Mouse (Mus musculus) spleen, adult 12 weeks (tissue): ENCODE data around the gene Rnf115.
"Not testable (repeated sequence)": the region's sequence is repeated elsewhere in the genome, so short reads cannot be mapped to it uniquely, and the experiment has no call there.

Source experiments
- DNase-seq: peaks from one replicate; pipeline ENCODE4 v3.0.0; 2022; ENCODE audit warnings: low spot score

Gene Rnf115

GRCm38 (mm10) chr3:96727343-96727827 is at the start of gene Rnf115, which contains the start of gene Polr3c:
Rnf115 (plus strand) TSS chr3:96727664.
Polr3c (minus strand) TSS chr3:96727628.
- peak; percentile 94 for DNase-seq

DNA sequence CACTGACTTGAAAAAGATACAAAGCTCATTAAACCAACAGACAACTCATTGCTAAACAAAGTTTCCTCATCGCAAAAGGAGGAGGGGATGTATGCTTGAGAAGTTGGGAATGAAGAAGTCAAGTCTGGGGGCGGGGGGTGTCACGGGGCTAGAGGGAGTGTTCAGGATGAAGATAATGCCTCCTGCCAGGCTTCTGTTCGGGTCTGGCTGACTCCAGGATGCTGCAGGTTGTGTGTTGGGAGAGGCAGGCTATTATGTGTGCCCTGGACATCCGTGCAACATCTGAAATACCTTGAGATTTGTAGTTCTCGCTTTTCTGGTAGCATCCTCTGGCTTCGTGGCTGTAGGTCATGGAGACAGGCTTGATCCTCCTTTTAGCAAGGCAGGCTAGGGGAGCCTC is 49.0 kb upstream of the Rnf115 start:
- no peak for DNase-seq

- DNase-seq = no peak
Measured at GRCm38 (mm10) chr3:96679159-96679674, 48.2 kb upstream of the Rnf115 start.

- DNase-seq = no peak
Measured at GRCm38 (mm10) chr3:96680269-96680956, 47.1 kb upstream of the Rnf115 start.

- DNase-seq = no peak
Measured at GRCm38 (mm10) chr3:96683496-96683895, 44.0 kb upstream of the Rnf115 start.

DNA sequence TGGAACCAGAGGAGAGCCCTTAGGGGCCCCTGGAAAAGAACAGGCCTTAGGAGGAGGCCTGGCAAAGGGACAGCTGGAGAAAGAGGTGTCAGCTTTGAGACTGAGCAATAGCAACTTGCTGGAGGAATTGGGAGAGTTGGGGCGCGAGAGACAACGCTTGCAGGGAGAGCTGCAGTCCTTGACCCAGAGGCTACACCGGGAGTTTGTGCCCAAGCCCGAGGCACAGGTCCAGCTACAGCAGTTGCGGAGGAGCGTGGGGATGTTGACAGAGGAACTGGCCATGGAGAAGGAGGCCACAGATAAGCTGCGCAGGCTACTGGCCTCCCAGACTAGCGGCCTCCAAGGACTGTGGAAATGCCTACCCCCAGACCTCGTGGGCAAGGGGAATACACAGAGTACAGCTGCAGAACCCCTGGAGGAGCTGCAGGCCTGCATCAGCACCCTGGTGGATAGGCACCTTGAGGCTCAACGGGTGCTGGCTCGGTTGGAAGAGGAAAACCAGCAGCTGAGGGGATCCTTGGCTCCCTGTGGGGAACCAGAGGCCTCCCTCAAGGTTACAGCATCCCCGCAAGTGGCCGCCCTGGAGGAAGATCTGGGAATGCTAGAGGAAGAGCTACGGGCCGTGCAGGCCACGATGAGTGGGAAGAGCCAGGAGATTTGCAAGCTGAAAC is 43.2 kb upstream of the Rnf115 start:
- no peak for DNase-seq

- no peak for DNase-seq
Measured at GRCm38 (mm10) chr3:96684822-96685156, 42.7 kb upstream of the Rnf115 start.

GRCm38 (mm10) chr3:96686057-96686456 is 41.4 kb upstream of the Rnf115 start:
- DNase-seq = not testable (repeated sequence)

DNA sequence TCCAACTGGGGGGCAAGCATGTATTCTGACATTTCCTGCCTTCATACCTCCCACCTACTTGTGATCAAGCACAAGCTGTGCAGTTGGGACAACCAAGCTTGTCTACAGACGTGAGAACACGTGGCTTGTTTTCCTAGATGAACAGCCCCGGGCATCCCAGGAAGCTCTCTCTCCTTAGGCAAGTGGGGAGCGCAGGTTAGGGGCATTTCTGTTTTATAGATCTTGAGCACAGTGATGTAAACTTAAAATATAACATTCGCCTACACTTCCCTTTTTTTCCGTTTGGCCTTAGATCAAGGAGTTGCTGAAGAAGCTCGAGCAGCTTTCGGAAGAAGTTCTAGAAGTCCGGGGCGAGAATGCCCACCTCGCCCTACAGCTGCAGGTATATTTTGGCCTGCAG is 38.6 kb upstream of the Rnf115 start:
- DNase-seq = no peak

- DNase-seq = no peak
Measured at GRCm38 (mm10) chr3:96690298-96690697, 37.2 kb upstream of the Rnf115 start.

GRCm38 (mm10) chr3:96692506-96692905 is 35.0 kb upstream of the Rnf115 start:
- no peak for DNase-seq

GRCm38 (mm10) chr3:96693579-96693978 is 33.9 kb upstream of the Rnf115 start:
- DNase-seq = no peak

DNA sequence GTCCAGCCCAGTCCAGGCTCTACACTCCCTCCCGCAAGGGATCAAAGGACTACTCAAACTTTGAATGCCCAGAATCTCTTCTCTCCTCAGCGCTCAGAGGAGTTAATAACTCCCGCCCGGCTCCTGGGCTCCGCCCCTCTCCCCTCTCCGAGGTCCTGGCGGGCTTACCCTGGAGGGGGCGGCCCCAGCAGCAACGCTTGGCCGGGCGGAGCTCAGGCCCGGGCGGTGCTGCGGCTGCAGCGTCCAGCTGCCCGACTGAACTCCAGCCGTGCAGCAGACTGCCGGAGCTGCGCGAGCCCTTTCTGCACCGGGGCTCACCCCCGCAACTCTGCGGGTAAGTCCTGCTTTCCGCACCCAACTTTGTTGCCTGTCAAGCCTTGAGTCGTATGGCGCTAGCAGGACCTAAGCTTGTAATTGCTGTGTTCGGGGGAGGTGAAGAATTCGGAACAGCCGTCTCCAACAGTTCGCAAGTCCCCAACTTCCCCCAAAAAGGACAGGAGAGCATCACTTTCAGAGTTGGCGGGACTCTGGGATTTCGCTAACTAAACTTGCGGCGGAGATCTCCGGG is 31.2 kb upstream of the Rnf115 start, which contains the start of gene Pias3:
TSS of gene Pias3 (plus strand) at position 187 of the 568 bp plus-strand sequence.
- DNase-seq = peak; percentile 65

- DNase-seq = peak; percentile 84
Measured at GRCm38 (mm10) chr3:96696766-96697732, 30.4 kb upstream of the Rnf115 start.

DNA sequence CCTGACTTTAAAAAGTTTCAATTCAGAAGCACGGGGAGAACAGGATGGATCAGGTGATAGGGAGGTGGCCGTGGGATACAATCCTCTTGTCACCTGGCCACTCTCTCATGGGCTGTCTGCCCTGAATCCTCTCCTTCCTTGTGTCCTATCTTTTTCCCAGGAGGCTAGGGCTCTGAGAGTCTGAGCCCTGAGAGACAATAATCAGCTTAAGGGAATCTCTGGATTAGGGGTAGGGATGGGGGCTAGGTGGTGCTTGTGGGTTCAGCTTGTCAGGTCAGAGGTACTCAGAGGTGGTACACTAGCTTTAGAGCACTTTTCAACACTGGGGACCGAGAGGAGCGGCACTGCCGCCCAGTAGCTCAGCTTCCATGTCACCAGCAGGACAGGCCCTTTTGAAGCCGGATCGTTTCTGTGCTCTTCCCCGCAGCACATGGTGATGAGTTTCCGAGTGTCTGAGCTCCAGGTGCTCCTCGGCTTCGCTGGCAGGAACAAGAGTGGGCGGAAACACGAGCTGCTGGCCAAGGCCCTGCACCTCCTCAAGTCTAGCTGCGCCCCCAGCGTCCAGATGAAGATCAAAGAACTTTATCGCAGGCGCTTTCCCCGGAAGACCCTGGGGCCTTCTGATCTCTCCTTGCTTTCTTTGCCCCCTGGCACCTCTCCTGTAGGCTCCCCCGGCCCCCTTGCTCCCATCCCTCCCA is 28.3 kb upstream of the Rnf115 start:
- DNase-seq = no peak

DNA sequence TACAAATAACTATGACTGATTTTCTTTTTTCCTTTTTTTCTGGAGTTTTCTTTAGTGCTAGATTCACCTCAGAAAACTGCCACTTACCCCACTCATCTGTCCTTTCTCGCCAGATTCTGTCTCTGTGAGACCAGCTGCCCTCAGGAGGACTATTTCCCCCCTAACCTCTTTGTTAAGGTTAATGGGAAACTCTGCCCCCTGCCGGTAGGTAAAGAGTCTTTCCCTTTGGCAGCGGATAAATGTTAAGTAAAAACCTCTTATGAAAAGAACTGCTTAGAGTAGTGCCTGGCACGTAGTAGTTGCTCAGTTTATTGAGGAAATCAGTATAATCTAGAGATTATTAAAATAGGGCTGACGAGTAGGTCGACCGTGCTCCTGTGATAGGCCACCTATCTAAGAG is 27.1 kb upstream of the Rnf115 start:
- DNase-seq = no peak

- no peak for DNase-seq
Measured at GRCm38 (mm10) chr3:96701003-96701402, 26.5 kb upstream of the Rnf115 start.

GRCm38 (mm10) chr3:96704778-96705177 is 22.7 kb upstream of the Rnf115 start:
- no peak for DNase-seq

GRCm38 (mm10) chr3:96706217-96706616 is 21.2 kb upstream of the Rnf115 start:
- no peak for DNase-seq

DNA sequence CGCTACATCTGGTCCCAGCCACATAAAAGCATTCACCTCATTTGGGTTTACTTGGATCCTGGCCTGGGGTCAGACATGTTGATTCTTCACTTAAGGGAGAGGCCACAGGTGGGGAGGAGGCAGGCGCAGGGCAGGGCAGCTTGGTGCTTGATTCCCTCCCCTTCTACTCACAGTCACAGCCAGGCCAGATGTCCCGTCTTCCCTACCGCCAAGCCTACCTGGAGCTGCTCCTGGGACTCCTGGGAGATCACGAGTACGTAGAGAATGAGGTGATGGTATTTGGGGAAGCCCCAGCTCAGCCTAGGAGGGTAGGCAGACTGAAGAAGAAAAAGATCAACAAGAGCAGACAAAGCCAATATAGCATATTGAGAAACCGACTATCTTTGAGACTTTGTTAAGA is 20.5 kb upstream of the Rnf115 start:
- no peak for DNase-seq
